Mouse (Mus musculus): ENCODE results near the gene Gpbar1. TPM values are rescaled to one million over a fixed set of nuclear protein-coding genes. Genes with fewer than 3 reads are reported as not detected.

The Gpbar1 gene
- 0.34 TPM in 1 of 2 replicates, not detected in the other for polyA plus RNA-seq (2015; fragmentation: Nextera tagmentation; extraction: Ambion mirVana)

DNA sequence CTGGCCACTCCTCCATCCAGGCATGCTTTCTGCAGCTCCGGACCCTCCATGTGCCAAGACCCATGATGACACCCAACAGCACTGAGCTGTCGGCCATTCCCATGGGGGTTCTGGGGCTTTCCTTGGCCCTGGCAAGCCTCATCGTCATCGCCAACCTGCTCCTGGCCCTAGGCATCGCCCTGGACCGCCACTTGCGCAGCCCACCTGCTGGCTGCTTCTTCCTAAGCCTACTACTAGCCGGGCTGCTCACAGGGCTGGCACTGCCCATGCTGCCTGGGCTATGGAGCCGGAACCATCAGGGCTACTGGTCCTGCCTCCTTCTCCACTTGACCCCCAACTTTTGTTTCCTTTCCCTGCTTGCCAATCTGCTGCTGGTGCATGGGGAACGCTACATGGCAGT lies at the start of gene Gpbar1:
Gpbar1 (plus strand) TSS at position 13 of the 400 bp plus-strand sequence.
- 91% methylated on average over 10 of the region's 10 CpGs for WGBS
- Histone ChIP-seq H3K27ac (replicated peaks) (no peak within 1 kb of the TSS), H3K9ac (replicated peaks) (no peak within 1 kb of the TSS), H3K4me1 (peaks cover 9% of the 10 kb centered on the region), H3K4me3 (no peak within 1 kb of the TSS), H3K9me3 (no peaks in the 10 kb centered on the region), H3K36me3 (peaks cover 35% of the 10 kb centered on the region), H3K27me3 (no peaks in the 10 kb centered on the region), H3K4me2 (replicated peaks) (no peak within 1 kb of the TSS)
- ATAC-seq (replicated peaks), result no peak

- H3K27ac ChIP-seq (replicated peaks), result no peak overlapping the region
- no peaks in the 10 kb centered on the region for H3K9me3 ChIP-seq
- H3K36me3 ChIP-seq, result no peaks in the 10 kb centered on the region
- WGBS, result 65% methylated on average over 2 of the region's 2 CpGs
- no peak overlapping the region for H3K9ac ChIP-seq (replicated peaks)
- ATAC-seq (replicated peaks), result no peak
- H3K4me3 ChIP-seq, result no peak overlapping the region
- no peaks in the 10 kb centered on the region for H3K27me3 ChIP-seq
- no peaks in the 10 kb centered on the region for H3K4me1 ChIP-seq
- H3K4me2 ChIP-seq (replicated peaks), result no peak overlapping the region
Measured at GRCm38 (mm10) chr1:74229942-74230341, 48.4 kb upstream of the Gpbar1 start.

DNA sequence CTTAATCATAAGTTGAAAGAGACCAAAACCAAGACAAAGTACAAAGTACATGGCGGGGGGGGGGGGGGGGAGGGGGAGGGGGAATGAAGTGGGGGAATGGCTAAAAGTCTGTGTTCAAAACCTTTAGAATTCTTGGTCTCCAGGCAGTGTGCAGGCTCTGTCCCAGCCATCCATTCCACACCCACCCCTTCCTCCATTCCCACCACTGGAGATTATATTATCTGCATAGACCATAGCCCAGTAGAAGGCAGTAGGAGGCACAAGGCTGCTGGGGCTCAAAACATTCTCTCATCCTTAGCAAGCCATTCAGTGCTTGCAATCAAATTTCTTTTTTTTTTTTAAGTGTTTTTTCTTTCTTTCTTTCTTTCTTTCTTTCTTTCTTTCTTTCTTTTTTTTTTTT lies 47.4 kb upstream of the Gpbar1 start:
- Histone ChIP-seq H3K4me3 (no peak overlapping the region), H3K4me1 (no peaks in the 10 kb centered on the region), H3K36me3 (no peaks in the 10 kb centered on the region), H3K27ac (replicated peaks) (no peak overlapping the region), H3K9ac (replicated peaks) (no peak overlapping the region), H3K9me3 (no peaks in the 10 kb centered on the region), H3K27me3 (no peaks in the 10 kb centered on the region), H3K4me2 (replicated peaks) (no peak overlapping the region)
- ATAC-seq (replicated peaks), result no peak
- WGBS, result 50% methylated on average over 1 of the region's 1 CpGs

DNA sequence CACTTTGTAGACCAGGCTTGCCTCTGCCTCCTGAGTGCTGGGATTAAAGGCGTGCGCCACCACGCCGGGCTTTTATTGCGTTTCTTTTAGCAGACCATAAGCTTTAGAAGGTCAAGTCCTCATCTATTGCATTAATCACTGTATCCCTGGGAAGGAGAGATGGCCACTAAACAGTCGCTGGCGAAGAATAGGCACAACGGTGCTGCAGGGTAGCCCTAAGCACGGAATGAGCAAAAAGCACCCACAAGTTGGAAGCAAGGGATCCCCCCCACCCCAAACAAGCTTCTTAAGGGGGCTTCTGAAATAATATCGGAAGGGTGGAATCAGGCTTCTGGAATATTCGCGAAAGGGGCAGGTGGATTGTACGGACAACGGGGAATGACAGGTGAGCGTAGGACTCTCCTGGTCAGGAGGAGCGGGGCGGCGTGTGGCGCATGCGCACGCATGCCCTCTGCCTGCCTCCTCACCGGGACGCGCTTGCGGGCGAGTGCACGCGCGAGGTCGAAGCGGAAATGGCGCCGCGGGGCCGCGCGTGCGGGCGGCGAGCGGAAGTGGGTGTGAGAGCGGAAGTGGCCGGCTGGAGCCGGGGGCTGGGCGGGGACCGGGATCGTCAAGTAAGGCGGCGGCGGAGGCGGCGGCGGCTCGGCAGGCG lies 42.3 kb upstream of the Gpbar1 start, which contains the start of gene Arpc2:
Arpc2 (plus strand) TSS at position 147 of the 652 bp plus-strand sequence.
- H3K4me1 ChIP-seq, result peaks cover 38% of the 10 kb centered on the region
- peak within 1 kb of the TSS; percentile 80 for H3K4me3 ChIP-seq
- no peaks in the 10 kb centered on the region for H3K27me3 ChIP-seq
- H3K9me3 ChIP-seq, result no peaks in the 10 kb centered on the region
- peak within 1 kb of the TSS; percentile 88 for H3K4me2 ChIP-seq (replicated peaks)
- peak within 1 kb of the TSS; percentile 88 for H3K27ac ChIP-seq (replicated peaks)
- peak; percentile 94 for ATAC-seq (replicated peaks)
- 2% methylated on average over 42 of the region's 55 CpGs for WGBS
- peak within 1 kb of the TSS; percentile 74 for H3K9ac ChIP-seq (replicated peaks)
- no peaks in the 10 kb centered on the region for H3K36me3 ChIP-seq

GRCm38 (mm10) chr1:74236590-74237317 lies 41.6 kb upstream of the Gpbar1 start:
- peak; percentile 34; the same call in 1 of the 2 replicates for ATAC-seq (replicated peaks)
- WGBS, result under 1% methylated on average over 51 of the region's 57 CpGs
- H3K27me3 ChIP-seq, result no peaks in the 10 kb centered on the region
- H3K9ac ChIP-seq (replicated peaks), result peak overlapping the region; percentile 74
- H3K36me3 ChIP-seq, result no peaks in the 10 kb centered on the region
- H3K4me1 ChIP-seq, result peaks cover 38% of the 10 kb centered on the region
- no peaks in the 10 kb centered on the region for H3K9me3 ChIP-seq
- H3K27ac ChIP-seq (replicated peaks), result peak overlapping the region; percentile 88
- peak overlapping the region; percentile 88 for H3K4me2 ChIP-seq (replicated peaks)
- H3K4me3 ChIP-seq, result peak overlapping the region; percentile 80

- peak overlapping the region; percentile 88 for H3K4me2 ChIP-seq (replicated peaks)
- H3K27ac ChIP-seq (replicated peaks), result no peak overlapping the region
- peaks cover 38% of the 10 kb centered on the region for H3K4me1 ChIP-seq
- H3K4me3 ChIP-seq, result peak overlapping the region; percentile 80
- WGBS, result 42% methylated on average over 5 of the region's 5 CpGs
- no peaks in the 10 kb centered on the region for H3K36me3 ChIP-seq
- H3K27me3 ChIP-seq, result no peaks in the 10 kb centered on the region
- no peak for ATAC-seq (replicated peaks)
- no peaks in the 10 kb centered on the region for H3K9me3 ChIP-seq
- H3K9ac ChIP-seq (replicated peaks), result peak overlapping the region; percentile 74
Measured at GRCm38 (mm10) chr1:74237671-74238070, 40.7 kb upstream of the Gpbar1 start.

- no peak for ATAC-seq (replicated peaks)
Measured at GRCm38 (mm10) chr1:74238136-74238535, 40.2 kb upstream of the Gpbar1 start.

DNA sequence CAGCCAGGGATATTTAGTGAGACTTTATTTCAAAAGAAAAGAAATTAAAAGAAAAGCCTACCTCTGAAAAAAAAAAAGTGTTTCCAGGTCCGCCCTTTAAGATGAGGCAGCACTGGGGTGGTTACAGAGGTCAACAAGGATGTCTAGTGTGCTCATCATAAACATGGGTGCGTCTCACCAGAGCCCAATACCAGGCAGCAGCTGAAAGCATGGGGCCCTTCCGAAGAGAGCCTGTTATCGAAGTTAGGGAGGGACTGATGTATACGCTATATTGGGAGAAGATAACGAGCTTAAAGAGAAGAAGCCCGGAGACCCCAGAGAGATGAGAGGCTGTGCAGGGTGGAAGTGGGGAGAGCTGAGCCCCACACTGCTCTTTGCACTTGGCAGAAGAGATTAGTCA lies 39.2 kb upstream of the Gpbar1 start:
- ATAC-seq (replicated peaks), result no peak
- H3K4me3 ChIP-seq, result no peak overlapping the region
- H3K9me3 ChIP-seq, result no peaks in the 10 kb centered on the region
- H3K9ac ChIP-seq (replicated peaks), result no peak overlapping the region
- H3K27ac ChIP-seq (replicated peaks), result no peak overlapping the region
- peaks cover 38% of the 10 kb centered on the region for H3K4me1 ChIP-seq
- H3K27me3 ChIP-seq, result no peaks in the 10 kb centered on the region
- H3K4me2 ChIP-seq (replicated peaks), result no peak overlapping the region
- no peaks in the 10 kb centered on the region for H3K36me3 ChIP-seq
- WGBS, result 51% methylated on average over 7 of the region's 7 CpGs

More at GRCm38 (mm10) chr1:74238136-74238535, 40.2 kb upstream of the Gpbar1 start:
- no peaks in the 10 kb centered on the region for H3K36me3 ChIP-seq
- H3K27me3 ChIP-seq, result no peaks in the 10 kb centered on the region
- H3K4me2 ChIP-seq (replicated peaks), result peak overlapping the region; percentile 88
- no peaks in the 10 kb centered on the region for H3K9me3 ChIP-seq
- H3K9ac ChIP-seq (replicated peaks), result peak overlapping the region; percentile 74
- WGBS, result 75% methylated on average over 1 of the region's 1 CpGs
- H3K4me3 ChIP-seq, result peak overlapping the region; percentile 80
- peaks cover 38% of the 10 kb centered on the region for H3K4me1 ChIP-seq
- no peak overlapping the region for H3K27ac ChIP-seq (replicated peaks)

- no peak overlapping the region for H3K4me3 ChIP-seq
- WGBS, result 58% methylated on average over 11 of the region's 11 CpGs
- peaks cover 38% of the 10 kb centered on the region for H3K4me1 ChIP-seq
- H3K27ac ChIP-seq (replicated peaks), result no peak overlapping the region
- H3K36me3 ChIP-seq, result no peaks in the 10 kb centered on the region
- H3K4me2 ChIP-seq (replicated peaks), result no peak overlapping the region
- no peaks in the 10 kb centered on the region for H3K27me3 ChIP-seq
- H3K9ac ChIP-seq (replicated peaks), result no peak overlapping the region
- ATAC-seq (replicated peaks), result no peak
- no peaks in the 10 kb centered on the region for H3K9me3 ChIP-seq
Measured at GRCm38 (mm10) chr1:74239618-74240017, 38.7 kb upstream of the Gpbar1 start.

DNA sequence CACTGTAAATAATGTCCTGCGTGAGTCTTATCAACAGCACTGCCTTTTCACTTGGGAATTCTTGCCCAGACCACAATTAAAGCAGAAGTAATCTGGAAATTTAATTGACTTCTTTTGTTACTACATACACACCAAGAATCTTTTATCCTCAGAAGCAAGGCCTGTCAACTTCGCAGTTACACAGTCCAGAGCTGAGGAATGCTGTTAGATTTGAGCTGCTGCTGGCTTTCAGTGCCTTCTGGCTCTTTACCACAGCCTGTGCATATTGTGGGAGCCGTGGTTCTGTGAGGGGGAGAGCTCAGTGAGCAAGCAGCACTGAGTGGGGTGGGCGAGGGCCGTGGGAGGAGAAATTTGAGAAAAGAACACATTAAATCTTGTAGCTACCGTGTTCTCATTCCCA lies 38.0 kb upstream of the Gpbar1 start:
- no peak for ATAC-seq (replicated peaks)
- H3K27ac ChIP-seq (replicated peaks), result peak overlapping the region; percentile 39; the same call in 1 of the 2 replicates
- H3K4me1 ChIP-seq, result peaks cover 38% of the 10 kb centered on the region
- no peak overlapping the region for H3K4me3 ChIP-seq
- H3K9me3 ChIP-seq, result no peaks in the 10 kb centered on the region
- H3K36me3 ChIP-seq, result no peaks in the 10 kb centered on the region
- no peak overlapping the region for H3K4me2 ChIP-seq (replicated peaks)
- 59% methylated on average over 6 of the region's 6 CpGs for WGBS
- H3K9ac ChIP-seq (replicated peaks), result no peak overlapping the region
- H3K27me3 ChIP-seq, result no peaks in the 10 kb centered on the region

- H3K9me3 ChIP-seq, result no peaks in the 10 kb centered on the region
- no peaks in the 10 kb centered on the region for H3K27me3 ChIP-seq
- no peak overlapping the region for H3K27ac ChIP-seq (replicated peaks)
- H3K36me3 ChIP-seq, result no peaks in the 10 kb centered on the region
- ATAC-seq (replicated peaks), result no peak
- H3K9ac ChIP-seq (replicated peaks), result no peak overlapping the region
- no peak overlapping the region for H3K4me2 ChIP-seq (replicated peaks)
- peaks cover 38% of the 10 kb centered on the region for H3K4me1 ChIP-seq
- no peak overlapping the region for H3K4me3 ChIP-seq
- 89% methylated on average over 4 of the region's 4 CpGs for WGBS
Measured at GRCm38 (mm10) chr1:74240832-74241231, 37.5 kb upstream of the Gpbar1 start.

GRCm38 (mm10) chr1:74245525-74245924 lies 32.8 kb upstream of the Gpbar1 start:
- 92% methylated on average over 2 of the region's 2 CpGs for WGBS
- ATAC-seq (replicated peaks), result no peak
- H3K27ac ChIP-seq (replicated peaks), result no peak overlapping the region
- peaks cover 2% of the 10 kb centered on the region for H3K4me1 ChIP-seq
- no peak overlapping the region for H3K4me3 ChIP-seq
- no peak overlapping the region for H3K9ac ChIP-seq (replicated peaks)
- H3K4me2 ChIP-seq (replicated peaks), result no peak overlapping the region
- no peaks in the 10 kb centered on the region for H3K9me3 ChIP-seq
- H3K36me3 ChIP-seq, result peaks cover 24% of the 10 kb centered on the region
- H3K27me3 ChIP-seq, result no peaks in the 10 kb centered on the region
